Mouse (Mus musculus) left cerebral cortex, postnatal 4 days (tissue): Measurements from ENCODE around the gene Gm42906. TPM values are rescaled to one million over a fixed set of nuclear protein-coding genes. Genes with fewer than 3 reads are reported as not detected.

Source experiments
- total RNA-seq, 2 experiments: library from RNA; stranded (reverse); gene quantifications; 2 replicates each; pipeline ENCODE4 v1.2.3; 2021

Gm42906 gene
- total RNA-seq, 2 experiments from 2014 or later: not detected

Other genes starting within 250 kb of the Gm42906 start
- 10 to 100 TPM; 12.3 to 14.9 TPM for gene Stard13, start 194.3 kb downstream of the Gm42906 start, total RNA-seq
- gene Vmn2r18, start 177.9 kb upstream of the Gm42906 start, total RNA-seq: not detected
- 10 to 100 TPM; 28.8 to 33.5 TPM for gene Rfc3, start 223.1 kb upstream of the Gm42906 start, total RNA-seq